Mouse (Mus musculus) ES-Bruce4 (cell line): ENCODE measurements around the gene Ppm1h. TPM values are rescaled to one million over a fixed set of nuclear protein-coding genes. Genes with fewer than 3 reads are reported as not detected.
"Not testable (repeated sequence)": the region's sequence is repeated elsewhere in the genome, so short reads cannot be mapped to it uniquely, and the experiment has no call there.

Experiments
- H3K27ac ChIP-seq: 2 replicates; pipeline ENCODE4 v1.5.1; 2012; ENCODE audit warnings: low read length, inconsistent platforms; ENCODE audit not compliant: insufficient read depth
- H3K27me3 ChIP-seq: 2 replicates; pipeline ENCODE4 v1.6.1; 2012; ENCODE audit warnings: mild to moderate bottlenecking, low read length, inconsistent platforms; ENCODE audit not compliant: control insufficient read depth, poor library complexity, insufficient read depth, severe bottlenecking
- H3K36me3 ChIP-seq: 2 replicates; pipeline ENCODE4 v1.6.1; 2012; ENCODE audit warnings: inconsistent platforms, mild to moderate bottlenecking, low read length, moderate library complexity; ENCODE audit not compliant: control insufficient read depth, poor library complexity, insufficient read depth, severe bottlenecking
- H3K4me1 ChIP-seq: one replicate; pipeline ENCODE4 v1.8.1; 2011; ENCODE audit warnings: low read length; ENCODE audit not compliant: control insufficient read depth, insufficient read depth
- H3K4me3 ChIP-seq: 2 replicates; pipeline ENCODE4 v1.5.1; 2011; ENCODE audit warnings: low read depth, mild to moderate bottlenecking, low read length
- H3K9ac ChIP-seq: 2 replicates; pipeline ENCODE4 v1.6.1; 2012; ENCODE audit warnings: low read depth, mild to moderate bottlenecking, inconsistent platforms; ENCODE audit not compliant: poor library complexity, severe bottlenecking
- H3K9me3 ChIP-seq: replicated peaks from 2 replicates; pipeline ENCODE4 v1.6.1; 2012; ENCODE audit warnings: mild to moderate bottlenecking, low read length, inconsistent platforms; ENCODE audit not compliant: control insufficient read depth, poor library complexity, insufficient read depth, severe bottlenecking
- CTCF ChIP-seq: IDR thresholded peaks from one replicate; pipeline ENCODE4 v1.8.1; 2011; ENCODE audit warnings: low read depth, low read length
- EP300 ChIP-seq: IDR thresholded peaks from 2 replicates; pipeline ENCODE4 v1.6.1; 2011; ENCODE audit warnings: low read depth, low read length; ENCODE audit not compliant: insufficient read depth
- POLR2A ChIP-seq: IDR thresholded peaks from one replicate; pipeline ENCODE4 v1.8.1; 2011; ENCODE audit warnings: low read length; ENCODE audit not compliant: insufficient read depth
- polyA plus RNA-seq: library from polyadenylated mRNA; stranded (reverse); fragments of >200 nt; gene quantifications from 2 replicates; pipeline ENCODE4 v1.2.4, GENCODE M21; 2011; ENCODE audit warnings: low read depth; ENCODE audit not compliant: missing spikeins, insufficient read depth, insufficient read length

Gene Ppm1h
- polyA plus RNA-seq, 1 experiment: 8.7 TPM

DNA sequence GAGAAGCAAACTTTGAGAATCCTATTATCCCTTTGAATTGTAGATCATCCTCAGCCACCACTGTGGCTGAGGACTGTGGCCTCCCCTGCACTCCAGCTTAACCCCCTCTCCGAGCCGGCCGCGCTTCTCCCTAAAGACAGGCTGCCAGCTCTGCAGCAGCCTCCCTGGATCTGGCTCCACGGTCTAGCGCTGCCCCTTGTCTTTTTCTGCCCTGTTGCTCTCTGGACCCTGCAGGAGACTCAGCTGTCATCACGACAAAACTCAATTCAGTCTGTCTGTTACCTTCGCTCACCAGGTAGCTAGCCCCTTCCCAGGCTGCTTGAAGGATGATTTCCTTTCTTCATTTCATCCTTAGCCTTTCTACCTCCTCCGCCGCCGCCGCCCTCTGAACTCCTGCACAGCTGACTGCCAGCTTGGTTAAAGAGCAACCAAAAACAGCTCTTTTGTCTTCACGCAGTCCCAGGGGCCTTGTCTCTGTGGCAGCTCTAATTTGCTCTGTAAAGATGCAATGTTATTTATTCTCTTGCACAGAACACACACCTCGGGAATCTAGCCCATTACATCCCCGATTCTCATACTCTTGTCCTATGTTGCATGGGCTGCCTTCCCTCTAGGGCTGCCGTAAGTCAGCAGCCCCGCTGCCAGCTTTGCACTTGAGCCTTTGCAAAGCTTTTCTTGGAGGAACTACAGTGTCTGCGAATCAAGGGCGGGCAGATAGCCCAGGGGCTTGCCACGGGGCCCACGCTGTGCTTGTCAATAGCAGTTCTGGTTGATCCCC, 285.1 kb downstream of the Ppm1h start:
- Histone ChIP-seq H3K4me3 (0 out of 2 replicates have a peak overlapping the region, but pooled peaks have one; percentile 5), H3K9me3 (no peaks in the 10 kb centered on the region), H3K27me3 (no peaks in the 10 kb centered on the region), H3K4me1 (peaks cover 2% of the 10 kb centered on the region), H3K9ac (no peak overlapping the region), H3K36me3 (no peaks in the 10 kb centered on the region), H3K27ac (no peak overlapping the region)
- TF ChIP-seq CTCF (no peak), POLR2A (no peak), EP300 (no peak)

- no peak overlapping the region for H3K4me3 ChIP-seq
- no peak overlapping the region for H3K27ac ChIP-seq
- H3K9me3 ChIP-seq: no peaks in the 10 kb centered on the region
- H3K36me3 ChIP-seq: no peaks in the 10 kb centered on the region
- TF ChIP-seq EP300: no peak
- H3K27me3 ChIP-seq: no peaks in the 10 kb centered on the region
- no peak overlapping the region for H3K9ac ChIP-seq
- peaks cover 2% of the 10 kb centered on the region for H3K4me1 ChIP-seq
Observed at GRCm38 (mm10) chr10:122964241-122964636, 285.7 kb downstream of the Ppm1h start.

- H3K36me3 ChIP-seq, H3K4me1 ChIP-seq, H3K4me3 ChIP-seq, H3K27me3 ChIP-seq, H3K9ac ChIP-seq, H3K27ac ChIP-seq, H3K9me3 ChIP-seq: not testable (repeated sequence)
Observed at GRCm38 (mm10) chr10:122965650-122966049, 287.1 kb downstream of the Ppm1h start.

DNA sequence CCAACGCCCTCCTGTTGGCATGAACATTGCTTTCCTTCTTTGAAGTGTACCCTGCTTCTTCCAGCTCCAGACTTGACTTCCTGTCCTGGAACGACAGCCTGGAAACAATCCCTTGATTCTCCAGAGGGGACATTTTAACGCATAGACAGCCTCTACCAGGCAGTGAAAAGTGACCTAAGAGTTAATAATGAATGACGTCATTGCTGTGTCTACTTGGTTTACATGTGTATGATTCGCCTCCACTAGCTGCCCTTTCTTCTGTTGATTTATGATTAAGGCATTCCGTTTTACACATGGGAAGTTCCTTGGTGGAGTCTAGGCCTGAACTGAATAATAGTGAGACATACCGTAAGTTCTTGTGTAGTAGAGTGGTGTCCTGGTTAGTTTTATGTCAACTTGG, 287.9 kb downstream of the Ppm1h start:
- no peak overlapping the region for H3K9ac ChIP-seq
- TF ChIP-seq CTCF: no peak
- no peak for TF ChIP-seq EP300
- no peak for TF ChIP-seq POLR2A
- no peaks in the 10 kb centered on the region for H3K27me3 ChIP-seq
- no peaks in the 10 kb centered on the region for H3K36me3 ChIP-seq
- H3K4me3 ChIP-seq: no peak overlapping the region
- H3K4me1 ChIP-seq: peaks cover 2% of the 10 kb centered on the region
- H3K9me3 ChIP-seq: no peaks in the 10 kb centered on the region
- no peak overlapping the region for H3K27ac ChIP-seq

DNA sequence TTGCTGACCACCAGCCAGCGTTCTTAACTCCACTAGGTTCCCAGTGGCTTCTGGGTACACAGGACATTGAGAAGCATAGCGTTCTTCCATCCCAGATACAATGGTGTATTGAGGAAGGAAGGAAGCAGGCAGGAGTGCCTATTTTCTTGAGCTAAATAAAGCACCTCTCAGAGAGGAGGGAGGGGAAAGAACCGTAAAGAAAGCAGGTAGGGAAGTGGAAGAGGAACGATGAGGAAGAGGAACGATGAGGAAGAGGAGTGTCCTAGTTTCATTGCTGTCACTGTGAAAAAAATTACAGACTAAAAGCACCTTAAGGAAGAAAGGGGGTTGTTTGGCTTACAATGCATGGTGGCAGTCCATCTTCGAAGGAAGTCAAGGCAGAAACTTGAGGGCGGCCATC, 291.6 kb downstream of the Ppm1h start:
- Histone ChIP-seq H3K27ac (no peak overlapping the region), H3K9me3 (no peaks in the 10 kb centered on the region), H3K9ac (no peak overlapping the region), H3K27me3 (no peaks in the 10 kb centered on the region), H3K4me3 (no peak overlapping the region), H3K36me3 (no peaks in the 10 kb centered on the region), H3K4me1 (no peaks in the 10 kb centered on the region)
- no peak for TF ChIP-seq EP300
- TF ChIP-seq POLR2A: no peak
- no peak for TF ChIP-seq CTCF

DNA sequence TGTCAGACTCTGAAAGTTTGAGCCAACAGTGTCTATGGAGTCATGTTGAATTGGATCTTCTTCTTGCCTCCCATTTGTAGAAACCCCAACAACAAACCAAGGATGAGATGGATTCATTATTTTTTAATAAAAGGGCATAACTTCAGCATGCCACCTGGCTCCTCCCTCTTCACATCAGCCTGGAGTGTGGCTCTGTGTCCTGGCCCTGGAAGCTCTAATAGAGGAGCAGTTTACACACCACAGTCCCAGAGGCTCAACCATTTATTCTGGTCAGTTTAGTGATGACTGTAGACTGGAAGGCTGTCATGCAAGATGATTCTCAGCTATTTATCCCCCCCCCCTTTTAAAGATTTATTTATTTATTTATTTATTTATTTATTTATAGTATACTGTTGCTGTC, 294.7 kb downstream of the Ppm1h start:
- H3K27ac ChIP-seq: no peak overlapping the region
- TF ChIP-seq POLR2A (no peak), CTCF (no peak), EP300 (no peak)
- H3K27me3 ChIP-seq: no peaks in the 10 kb centered on the region
- no peaks in the 10 kb centered on the region for H3K36me3 ChIP-seq
- H3K4me3 ChIP-seq: no peak overlapping the region
- H3K4me1 ChIP-seq: no peaks in the 10 kb centered on the region
- H3K9ac ChIP-seq: no peak overlapping the region
- no peaks in the 10 kb centered on the region for H3K9me3 ChIP-seq
